Mouse (Mus musculus) intestine, postnatal 0 days (tissue): ENCODE data around the gene Slc8a1. TPM values are rescaled to one million over a fixed set of nuclear protein-coding genes. Genes with fewer than 3 reads are reported as not detected.

Experiments
- ATAC-seq: fragments of 200-750 bp; cut with Nextera tagmentation; 2 replicates; pipeline ENCODE4 v1.8.0; 2017; ENCODE audit warnings: mild to moderate bottlenecking, moderate TSS enrichment, moderate library complexity
- H3K27ac ChIP-seq: fragments of 300-500 bp; sonication (generic); 2 replicates; pipeline ENCODE4 v1.5.1; 2014; ENCODE audit warnings: mild to moderate bottlenecking, low read depth, low read length, moderate library complexity
- H3K27me3 ChIP-seq: fragments of 300-500 bp; sonication (generic); replicated peaks from 2 replicates; pipeline ENCODE4 v1.6.1; 2014; ENCODE audit warnings: low read length, mixed read lengths; ENCODE audit not compliant: control insufficient read depth, insufficient read depth
- H3K36me3 ChIP-seq: fragments of 300-500 bp; sonication (generic); 2 replicates; pipeline ENCODE4 v1.6.1; 2014; ENCODE audit warnings: mild to moderate bottlenecking, moderate library complexity; ENCODE audit not compliant: control insufficient read depth, insufficient read depth
- H3K4me1 ChIP-seq: fragments of 300-500 bp; sonication (generic); replicated peaks from 2 replicates; pipeline ENCODE4 v1.6.1; 2014; ENCODE audit warnings: antibody characterized with exemption, low read length, mixed read lengths; ENCODE audit not compliant: control insufficient read depth, insufficient read depth
- H3K4me2 ChIP-seq: fragments of 300-500 bp; sonication (generic); replicated peaks from 2 replicates; pipeline ENCODE4 v1.6.1; 2014; ENCODE audit warnings: low read depth, mild to moderate bottlenecking, moderate library complexity
- H3K4me3 ChIP-seq: fragments of 300-500 bp; sonication (generic); 2 replicates; pipeline ENCODE4 v1.5.1; 2014; ENCODE audit warnings: low read depth, low read length
- H3K9ac ChIP-seq: fragments of 300-500 bp; sonication (generic); 2 replicates; pipeline ENCODE4 v1.6.1; 2014; ENCODE audit warnings: mild to moderate bottlenecking, low read depth, low read length
- H3K9me3 ChIP-seq: fragments of 300-500 bp; sonication (generic); 2 replicates; pipeline ENCODE4 v1.6.1; 2016; ENCODE audit warnings: mixed run types; ENCODE audit not compliant: control insufficient read depth
- CTCF ChIP-seq: sonication (generic); IDR thresholded peaks from 2 replicates; pipeline ENCODE4 v1.5.1; 2016; ENCODE audit warnings: low read depth, mild to moderate bottlenecking, control low read depth, antibody characterized with exemption, moderate library complexity
- WGBS: fragments of 180-500 bp; shearing (Covaris S2); extraction: QIAGEN DNeasy Blood & Tissue Kit; methylation state at CpG from one replicate; pipeline ENCODE4 v1.1.7; 2014; 5-methylcytosine and 5-hydroxymethylcytosine counted together
- polyA plus RNA-seq: library from polyadenylated mRNA; unstranded; fragments of >200 nt; fragmentation: Nextera tagmentation; extraction: Ambion mirVana; gene quantifications from 2 replicates; pipeline ENCODE4 v1.2.1, GENCODE M21; 2015

Slc8a1 gene
- polyA plus RNA-seq, 1 experiment from 2014 or later, result 2.9 TPM

- Histone ChIP-seq H3K4me3 (no peak overlapping the region), H3K9ac (no peak overlapping the region), H3K9me3 (no peaks in the 10 kb centered on the region), H3K36me3 (no peaks in the 10 kb centered on the region), H3K4me1 (no peaks in the 10 kb centered on the region), H3K27me3 (peaks cover 18% of the 10 kb centered on the region), H3K27ac (no peak overlapping the region), H3K4me2 (0 out of 2 replicates have a peak overlapping the region, but pooled peaks have one; percentile 9)
- WGBS, result 44% methylated on average over 2 of the region's 2 CpGs
- peak; percentile 75 for TF ChIP-seq CTCF
- no peak for ATAC-seq
Observed at GRCm38 (mm10) chr17:81666551-81666950, 71.6 kb downstream of the Slc8a1 start.

- ATAC-seq, result no peak
- WGBS, result 87% methylated on average over 4 of the region's 4 CpGs
- Histone ChIP-seq H3K9me3 (no peaks in the 10 kb centered on the region), H3K4me2 (no peak overlapping the region), H3K36me3 (no peaks in the 10 kb centered on the region), H3K4me1 (no peaks in the 10 kb centered on the region), H3K27me3 (peaks cover 5% of the 10 kb centered on the region; the same call in 1 of the 2 replicates), H3K4me3 (no peak overlapping the region), H3K9ac (no peak overlapping the region), H3K27ac (no peak overlapping the region)
- TF ChIP-seq CTCF, result no peak
Observed at GRCm38 (mm10) chr17:81664916-81665315, 73.3 kb downstream of the Slc8a1 start.

- Histone ChIP-seq H3K36me3 (no peaks in the 10 kb centered on the region), H3K27me3 (no peaks in the 10 kb centered on the region), H3K4me2 (no peak overlapping the region), H3K4me3 (no peak overlapping the region), H3K4me1 (no peaks in the 10 kb centered on the region), H3K9ac (no peak overlapping the region), H3K27ac (no peak overlapping the region), H3K9me3 (no peaks in the 10 kb centered on the region)
- TF ChIP-seq CTCF, result no peak
- WGBS, result 73% methylated on average over 1 of the region's 1 CpGs
- ATAC-seq, result no peak
Observed at GRCm38 (mm10) chr17:81657828-81658227, 80.3 kb downstream of the Slc8a1 start.

GRCm38 (mm10) chr17:81654548-81654947 is 83.6 kb downstream of the Slc8a1 start:
- Histone ChIP-seq H3K9ac (no peak overlapping the region), H3K36me3 (no peaks in the 10 kb centered on the region), H3K27ac (no peak overlapping the region), H3K4me2 (no peak overlapping the region), H3K27me3 (no peaks in the 10 kb centered on the region), H3K4me3 (no peak overlapping the region), H3K9me3 (no peaks in the 10 kb centered on the region), H3K4me1 (no peaks in the 10 kb centered on the region)
- no peak for ATAC-seq
- no peak for TF ChIP-seq CTCF
- 96% methylated on average over 2 of the region's 2 CpGs for WGBS

GRCm38 (mm10) chr17:81652958-81653357 is 85.2 kb downstream of the Slc8a1 start:
- 46% methylated on average over 1 of the region's 1 CpGs for WGBS

GRCm38 (mm10) chr17:81636822-81637221 is 101.4 kb downstream of the Slc8a1 start:
- Histone ChIP-seq H3K4me3 (no peak overlapping the region), H3K27me3 (no peaks in the 10 kb centered on the region), H3K27ac (no peak overlapping the region), H3K9ac (no peak overlapping the region), H3K4me1 (no peaks in the 10 kb centered on the region), H3K36me3 (no peaks in the 10 kb centered on the region), H3K9me3 (no peaks in the 10 kb centered on the region), H3K4me2 (no peak overlapping the region)
- no peak for ATAC-seq
- no peak for TF ChIP-seq CTCF
- WGBS, result 58% methylated on average over 2 of the region's 2 CpGs

More at GRCm38 (mm10) chr17:81652958-81653357, 85.2 kb downstream of the Slc8a1 start:
- Histone ChIP-seq H3K27ac (no peak overlapping the region), H3K4me1 (no peaks in the 10 kb centered on the region), H3K4me2 (no peak overlapping the region), H3K9ac (no peak overlapping the region), H3K36me3 (no peaks in the 10 kb centered on the region), H3K9me3 (no peaks in the 10 kb centered on the region), H3K4me3 (no peak overlapping the region), H3K27me3 (no peaks in the 10 kb centered on the region)
- no peak for TF ChIP-seq CTCF
- no peak for ATAC-seq

GRCm38 (mm10) chr17:81630471-81630870 is 107.7 kb downstream of the Slc8a1 start:
- no peak for ATAC-seq
- Histone ChIP-seq H3K27me3 (no peaks in the 10 kb centered on the region), H3K4me2 (no peak overlapping the region), H3K4me1 (no peaks in the 10 kb centered on the region), H3K36me3 (no peaks in the 10 kb centered on the region), H3K4me3 (no peak overlapping the region), H3K27ac (no peak overlapping the region), H3K9me3 (no peaks in the 10 kb centered on the region), H3K9ac (no peak overlapping the region)
- 70% methylated on average over 2 of the region's 2 CpGs for WGBS
- TF ChIP-seq CTCF, result no peak
